Mouse (Mus musculus) ovary, postnatal 36 days (tissue): ENCODE measurements around the gene Hnrnpul1.

Experiments used
- DNase-seq: peaks from one replicate; pipeline ENCODE4 v3.0.0; 2022; ENCODE audit warnings: low spot score, mixed read lengths

Gene Hnrnpul1

GRCm38 (mm10) chr7:25719761-25720610 is 34.6 kb downstream of the Hnrnpul1 start:
- peak; percentile 75 for DNase-seq

GRCm38 (mm10) chr7:25718788-25719417 is 35.7 kb downstream of the Hnrnpul1 start, which contains the start of gene Ccdc97:
Gene Ccdc97 (minus strand): TSS chr7:25719088.
- peak; percentile 89 for DNase-seq

- no peak for DNase-seq
Observed at GRCm38 (mm10) chr7:25717478-25717877, 37.1 kb downstream of the Hnrnpul1 start.

GRCm38 (mm10) chr7:25715731-25716271 is 38.8 kb downstream of the Hnrnpul1 start:
- no peak for DNase-seq

GRCm38 (mm10) chr7:25714581-25714980 is 40.0 kb downstream of the Hnrnpul1 start:
- DNase-seq: no peak

- DNase-seq: no peak
Observed at GRCm38 (mm10) chr7:25712801-25713200, 41.8 kb downstream of the Hnrnpul1 start.

- peak; percentile 50 for DNase-seq
Observed at GRCm38 (mm10) chr7:25711731-25712197, 42.8 kb downstream of the Hnrnpul1 start.

GRCm38 (mm10) chr7:25711165-25711564 is 43.4 kb downstream of the Hnrnpul1 start:
- DNase-seq: no peak

GRCm38 (mm10) chr7:25710519-25711130 is 43.9 kb downstream of the Hnrnpul1 start:
- no peak for DNase-seq

- peak; percentile 51 for DNase-seq
Observed at GRCm38 (mm10) chr7:25709961-25710360, 44.6 kb downstream of the Hnrnpul1 start.

- DNase-seq: no peak
Observed at GRCm38 (mm10) chr7:25707581-25708292, 46.8 kb downstream of the Hnrnpul1 start.

GRCm38 (mm10) chr7:25706578-25707170 is 47.9 kb downstream of the Hnrnpul1 start:
- no peak for DNase-seq

- DNase-seq: no peak
Observed at GRCm38 (mm10) chr7:25705801-25706251, 48.7 kb downstream of the Hnrnpul1 start.

GRCm38 (mm10) chr7:25704716-25705364 is 49.7 kb downstream of the Hnrnpul1 start:
- no peak for DNase-seq

- DNase-seq: no peak
Observed at GRCm38 (mm10) chr7:25703793-25704494, 50.6 kb downstream of the Hnrnpul1 start.

GRCm38 (mm10) chr7:25702350-25702749 is 52.2 kb downstream of the Hnrnpul1 start:
- DNase-seq: no peak

- DNase-seq: no peak
Observed at GRCm38 (mm10) chr7:25700732-25701131, 53.8 kb downstream of the Hnrnpul1 start.

- DNase-seq: no peak
Observed at GRCm38 (mm10) chr7:25699851-25700250, 54.7 kb downstream of the Hnrnpul1 start.

- DNase-seq: no peak
Observed at GRCm38 (mm10) chr7:25694104-25694503, 60.5 kb downstream of the Hnrnpul1 start.

GRCm38 (mm10) chr7:25690051-25690450 is 64.5 kb downstream of the Hnrnpul1 start:
- DNase-seq: no peak
